Mouse (Mus musculus) spleen, adult 2 months (tissue): Measurements from ENCODE around the gene Fermt3. TPM values are rescaled to one million over a fixed set of nuclear protein-coding genes. Genes with fewer than 3 reads are reported as not detected.
A peak's percentile ranks its signal among the peaks of the same experiment; 100 is the strongest.

Source experiments
- DNase-seq, 2 experiments: peaks; one replicate each; pipeline versions ENCODE4 v3.0.0 to v3.0.0-alpha.2; 2012 to 2021; ENCODE audit warnings: low spot score in 2 of 2, low read depth in 1 of 2
- H3K27ac ChIP-seq: fragments of 200-500 bp; 2 replicates; pipeline ENCODE4 v1.5.1; 2012; ENCODE audit warnings: low read length, inconsistent platforms; ENCODE audit not compliant: insufficient read depth
- H3K27me3 ChIP-seq: fragments of 200-500 bp; 2 replicates; pipeline ENCODE4 v1.6.1; 2012; ENCODE audit warnings: mild to moderate bottlenecking, moderate library complexity, low read length, inconsistent platforms; ENCODE audit not compliant: control insufficient read depth, insufficient read depth
- H3K36me3 ChIP-seq: fragments of 200-500 bp; 2 replicates; pipeline ENCODE4 v1.6.1; 2012; ENCODE audit warnings: mild to moderate bottlenecking, low read length, inconsistent platforms; ENCODE audit not compliant: control insufficient read depth, insufficient read depth
- H3K4me1 ChIP-seq: fragments of 200-500 bp; 2 replicates; pipeline ENCODE4 v1.6.1; 2011; ENCODE audit warnings: inconsistent platforms; ENCODE audit not compliant: control insufficient read depth, insufficient read depth, insufficient read length
- H3K4me3 ChIP-seq: fragments of 200-500 bp; 2 replicates; pipeline ENCODE4 v1.5.1; 2011; ENCODE audit warnings: mild to moderate bottlenecking, inconsistent platforms; ENCODE audit not compliant: insufficient read depth, insufficient read length; ENCODE audit errors: extremely low read depth
- CTCF ChIP-seq: fragments of 200-500 bp; IDR thresholded peaks from 2 replicates; pipeline ENCODE4 v1.5.1; 2011; ENCODE audit warnings: mild to moderate bottlenecking, inconsistent platforms; ENCODE audit not compliant: insufficient read depth, insufficient read length, insufficient replicate concordance; ENCODE audit errors: extremely low read depth
- POLR2A ChIP-seq: fragments of 200-500 bp; IDR thresholded peaks from 2 replicates; pipeline ENCODE4 v1.6.1; 2011; ENCODE audit warnings: low read depth, low read length, inconsistent platforms
- WGBS: fragments of 180-500 bp; shearing (Covaris S2); methylation state at CpG from one replicate; pipeline ENCODE4 v1.1.7; 2018; 5-methylcytosine and 5-hydroxymethylcytosine counted together
- polyA plus RNA-seq: library from polyadenylated mRNA; depleted of rRNA; stranded (reverse); fragments of >200 nt; gene quantifications from 2 replicates; pipeline ENCODE4 v1.2.3, GENCODE M21; 2012

Gene Fermt3
- polyA plus RNA-seq, 1 experiment = 194 TPM

- TF ChIP-seq POLR2A (no peak), CTCF (no peak)
- Histone ChIP-seq H3K36me3 (peaks cover 4% of the 10 kb centered on the region; the same call in 1 of the 2 replicates), H3K27ac (no peak overlapping the region), H3K27me3 (no peaks in the 10 kb centered on the region), H3K4me1 (peaks cover 12% of the 10 kb centered on the region), H3K4me3 (peak overlapping the region; percentile 70)
- no peak for DNase-seq
- 20% methylated on average over 15 of the region's 15 CpGs for WGBS
Measured at GRCm38 (mm10) chr19:6968491-6969271, 50.6 kb downstream of the Fermt3 start.

GRCm38 (mm10) chr19:6956461-6956860 is 62.8 kb downstream of the Fermt3 start:
- TF ChIP-seq POLR2A = no peak
- no peak for TF ChIP-seq CTCF
- H3K4me3 ChIP-seq = no peak overlapping the region
- 80% methylated on average over 10 of the region's 10 CpGs for WGBS
- peaks cover 11% of the 10 kb centered on the region; the same call in 1 of the 2 replicates for H3K4me1 ChIP-seq
- DNase-seq = no peak
- H3K27ac ChIP-seq = no peak overlapping the region
- H3K27me3 ChIP-seq = no peaks in the 10 kb centered on the region
- H3K36me3 ChIP-seq = peaks cover 7% of the 10 kb centered on the region

- no peaks in the 10 kb centered on the region for H3K27me3 ChIP-seq
- no peak for DNase-seq
- peaks cover 11% of the 10 kb centered on the region; the same call in 1 of the 2 replicates for H3K4me1 ChIP-seq
- peaks cover 7% of the 10 kb centered on the region for H3K36me3 ChIP-seq
- TF ChIP-seq CTCF (no peak), POLR2A (no peak)
- no peak overlapping the region for H3K4me3 ChIP-seq
- 85% methylated on average over 7 of the region's 7 CpGs for WGBS
- H3K27ac ChIP-seq = no peak overlapping the region
Measured at GRCm38 (mm10) chr19:6955424-6955823, 63.8 kb downstream of the Fermt3 start.

GRCm38 (mm10) chr19:6954046-6954445 is 65.2 kb downstream of the Fermt3 start:
- no peak for TF ChIP-seq CTCF
- TF ChIP-seq POLR2A = no peak
- H3K27me3 ChIP-seq = no peaks in the 10 kb centered on the region
- peak in 1 of 2 experiments; percentile 29 for DNase-seq
- peaks cover 11% of the 10 kb centered on the region; the same call in 1 of the 2 replicates for H3K4me1 ChIP-seq
- WGBS = 69% methylated on average over 9 of the region's 9 CpGs
- peaks cover 5% of the 10 kb centered on the region for H3K36me3 ChIP-seq
- H3K27ac ChIP-seq = no peak overlapping the region
- no peak overlapping the region for H3K4me3 ChIP-seq

GRCm38 (mm10) chr19:6952712-6953037 is 66.6 kb downstream of the Fermt3 start:
- Histone ChIP-seq H3K4me3 (peak overlapping the region; percentile 86; the same call in 1 of the 2 replicates), H3K36me3 (peaks cover 3% of the 10 kb centered on the region; the same call in 1 of the 2 replicates), H3K27me3 (no peaks in the 10 kb centered on the region), H3K4me1 (peaks cover 11% of the 10 kb centered on the region; the same call in 1 of the 2 replicates), H3K27ac (peak overlapping the region; percentile 77)
- 26% methylated on average over 3 of the region's 3 CpGs for WGBS
- no peak for DNase-seq
- TF ChIP-seq CTCF (no peak), POLR2A (no peak)

GRCm38 (mm10) chr19:6951994-6952711 is 67.1 kb downstream of the Fermt3 start:
- H3K4me1 ChIP-seq = peaks cover 11% of the 10 kb centered on the region; the same call in 1 of the 2 replicates
- TF ChIP-seq POLR2A = no peak
- TF ChIP-seq CTCF = no peak
- peaks cover 3% of the 10 kb centered on the region; the same call in 1 of the 2 replicates for H3K36me3 ChIP-seq
- H3K27me3 ChIP-seq = no peaks in the 10 kb centered on the region
- peak overlapping the region; percentile 77 for H3K27ac ChIP-seq
- H3K4me3 ChIP-seq = peak overlapping the region; percentile 86
- WGBS = 7% methylated on average over 31 of the region's 31 CpGs
- DNase-seq = peak in 1 of 2 experiments; percentile 46
